13 mouse cellular contexts compared by ENCODE assay signal in genomic region chr13:114219870-114220492, GRCm38 (mm10).
DNase-seq lines count a peak whose midpoint lies in the region; ATAC-seq lines count a peak whose summit lies in the region.
"Had no signal": no experiment of that assay in that cellular context is flagged by ENCODE, and none has a peak within 500 bp of the region (broad histone marks: within the 10 kb centered on the region; RNA-seq: fewer than 3 reads in every experiment).

No protein-coding gene starts in this region.

- ATAC-seq in forebrain, embryonic 15.5 days (replicated peaks), result peak; percentile 74
- ATAC-seq in midbrain, embryonic 16.5 days, result peak; percentile 60; the same call in 1 of the 2 replicates
- no peak for ATAC-seq in monocyte, adult 5-6 weeks (replicated peaks; ENCODE audit: insufficient number of reproducible peaks, low FRiP score, low TSS enrichment, poor library complexity, severe bottlenecking)
- ATAC-seq: inflammation-experienced regulatory T-cells, adult 6 months; liver, embryonic 12.5 days had no signal

- H3K9ac ChIP-seq in forebrain, embryonic 15.5 days (replicated peaks), result no peak overlapping the region
- H3K9ac ChIP-seq in midbrain, embryonic 16.5 days (ENCODE audit: low read depth, low read length), result no peak overlapping the region
- H3K9ac ChIP-seq: liver, embryonic 12.5 days had no signal

- 46% methylated on average over 5 of the region's 5 CpGs for WGBS in forebrain, embryonic 15.5 days
- 49% methylated on average over 5 of the region's 5 CpGs for WGBS in midbrain, embryonic 16.5 days

- no peaks in the 10 kb centered on the region for H3K9me3 ChIP-seq in forebrain, embryonic 15.5 days
- no peaks in the 10 kb centered on the region for H3K9me3 ChIP-seq in midbrain, embryonic 16.5 days (replicated peaks; ENCODE audit: control insufficient read depth, low read length, poor library complexity, severe bottlenecking)
- H3K9me3 ChIP-seq: G1E; liver, embryonic 12.5 days had no signal

- DNase-seq in left cerebral cortex, postnatal 4 days, result peak; percentile 8
- no peak for DNase-seq in left cerebral cortex, adult 18-20 months (ENCODE audit: low spot score in 2 of 2)
- DNase-seq in layer of hippocampus, adult 18-20 months (ENCODE audit: low spot score in 2 of 2), result peak; percentile 51 to 77
- DNase-seq in testis, postnatal 14 days (ENCODE audit: low spot score), result no peak
- DNase-seq in liver, result no peak
- DNase-seq: adrenal gland, postnatal 25 days; lung, postnatal 10 days had no signal

- peaks cover 11% of the 10 kb centered on the region; the same call in 1 of the 2 replicates for H3K4me1 ChIP-seq in forebrain, embryonic 15.5 days
- H3K4me1 ChIP-seq in midbrain, embryonic 16.5 days (ENCODE audit: control insufficient read depth, insufficient read depth, low read length), result peaks cover 2% of the 10 kb centered on the region; the same call in 1 of the 2 replicates
- H3K4me1 ChIP-seq: liver, embryonic 12.5 days had no signal

- H3K27me3 ChIP-seq in forebrain, embryonic 15.5 days, result no peaks in the 10 kb centered on the region
- no peaks in the 10 kb centered on the region for H3K27me3 ChIP-seq in midbrain, embryonic 16.5 days (ENCODE audit: control insufficient read depth, insufficient read depth, low read depth, low read length)
- H3K27me3 ChIP-seq: liver, embryonic 12.5 days had no signal

- no peak overlapping the region for H3K4me3 ChIP-seq in forebrain, embryonic 15.5 days
- no peak overlapping the region for H3K4me3 ChIP-seq in midbrain, embryonic 16.5 days (ENCODE audit: low read depth, low read length)
- H3K4me3 ChIP-seq: liver, embryonic 12.5 days had no signal

- intact Hi-C loops in left cerebral cortex, postnatal 4 days (cut with DNase I), result no loop called here

- no peak overlapping the region for H3K27ac ChIP-seq in forebrain, embryonic 15.5 days (replicated peaks)
- H3K27ac ChIP-seq in midbrain, embryonic 16.5 days (ENCODE audit: low read length), result no peak overlapping the region
- H3K27ac ChIP-seq: liver, embryonic 12.5 days had no signal

- H3K36me3 ChIP-seq in forebrain, embryonic 15.5 days, result no peaks in the 10 kb centered on the region
- H3K36me3 ChIP-seq in midbrain, embryonic 16.5 days (ENCODE audit: control insufficient read depth, insufficient read depth, low read length), result no peaks in the 10 kb centered on the region
- H3K36me3 ChIP-seq: G1E; liver, embryonic 12.5 days had no signal

- H3K4me2 ChIP-seq in forebrain, embryonic 15.5 days (replicated peaks), result no peak overlapping the region
- H3K4me2 ChIP-seq in midbrain, embryonic 16.5 days (ENCODE audit: low read length), result no peak overlapping the region
- H3K4me2 ChIP-seq: liver, embryonic 12.5 days had no signal

Comparison
In these comparisons a context has a peak if more than half of its experiments do, and no peak if none do; other contexts are left out.
1. DNase-seq: peak in left cerebral cortex, postnatal 4 days (single experiment) and layer of hippocampus, adult 18-20 months (2 of 2); none in left cerebral cortex, adult 18-20 months (0 of 2), testis, postnatal 14 days (single experiment) and liver (single experiment).